Mouse (Mus musculus) hindbrain, embryonic 10.5 days (tissue): ENCODE measurements around the gene Uspl1. TPM values are rescaled to one million over a fixed set of nuclear protein-coding genes. Genes with fewer than 3 reads are reported as not detected.

Source experiments
- DNase-seq: peaks from one replicate; pipeline ENCODE4 v3.0.0-alpha.2; 2017; ENCODE audit warnings: low spot score
- H3K27ac ChIP-seq: fragments of 300-500 bp; sonication (generic); 2 replicates; pipeline ENCODE4 v1.5.1; 2016; ENCODE audit warnings: mild to moderate bottlenecking, moderate library complexity
- H3K27me3 ChIP-seq: fragments of 300-500 bp; sonication (generic); 2 replicates; pipeline ENCODE4 v1.6.1; 2016; ENCODE audit warnings: mild to moderate bottlenecking; ENCODE audit not compliant: poor library complexity, insufficient read depth, severe bottlenecking
- H3K36me3 ChIP-seq: fragments of 300-500 bp; sonication (generic); 2 replicates; pipeline ENCODE4 v1.6.1; 2016; ENCODE audit warnings: mild to moderate bottlenecking, moderate library complexity
- H3K4me1 ChIP-seq: fragments of 300-500 bp; sonication (generic); replicated peaks from 2 replicates; pipeline ENCODE4 v1.6.1; 2016; ENCODE audit warnings: mild to moderate bottlenecking
- H3K4me3 ChIP-seq: fragments of 300-500 bp; sonication (generic); 2 replicates; pipeline ENCODE4 v1.5.1; 2016; ENCODE audit warnings: mild to moderate bottlenecking, moderate library complexity
- H3K9me3 ChIP-seq: fragments of 300-500 bp; sonication (generic); 2 replicates; pipeline ENCODE4 v1.6.1; 2016; ENCODE audit warnings: mild to moderate bottlenecking, moderate library complexity
- WGBS: fragments of 180-500 bp; shearing (Covaris S2); methylation state at CpG from one replicate; pipeline ENCODE4 v1.1.7; 2016; 5-methylcytosine and 5-hydroxymethylcytosine counted together
- polyA plus RNA-seq: library from polyadenylated mRNA; unstranded; fragments of >200 nt; fragmentation: Nextera tagmentation; extraction: Ambion mirVana; gene quantifications from 2 replicates; pipeline ENCODE4 v1.2.1, GENCODE M21; 2016

Uspl1 gene
- polyA plus RNA-seq, 1 experiment from 2014 or later = 61.6 TPM

- peaks cover 20% of the 10 kb centered on the region for H3K4me1 ChIP-seq
- H3K9me3 ChIP-seq = no peaks in the 10 kb centered on the region
- H3K27me3 ChIP-seq = no peaks in the 10 kb centered on the region
- H3K36me3 ChIP-seq = peaks cover 83% of the 10 kb centered on the region
- 86% methylated on average over 4 of the region's 4 CpGs for WGBS
- DNase-seq = no peak
- H3K27ac ChIP-seq = no peak overlapping the region
- no peak overlapping the region for H3K4me3 ChIP-seq
Measured at GRCm38 (mm10) chr5:149203796-149204375, 19.7 kb downstream of the Uspl1 start.

DNA sequence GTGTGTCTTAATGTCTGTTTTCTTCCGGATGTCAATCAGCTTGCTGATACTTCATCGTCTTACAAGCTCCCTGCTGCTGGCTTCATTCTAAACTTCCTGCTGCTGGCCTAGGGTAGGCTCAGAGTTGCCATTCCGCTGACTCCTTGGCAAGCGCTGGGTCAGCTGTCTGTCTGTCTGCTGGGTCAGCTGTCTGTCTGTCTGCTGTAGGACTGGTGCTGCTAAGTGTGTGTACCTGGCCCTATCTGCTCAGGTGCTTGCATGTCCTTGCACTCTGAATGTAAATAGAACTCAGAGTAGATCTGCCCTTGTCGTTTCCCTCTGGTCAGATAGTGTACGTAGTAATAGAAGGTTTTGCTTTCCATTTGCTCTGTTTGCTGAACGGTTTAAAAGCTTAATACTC is 20.7 kb downstream of the Uspl1 start:
- WGBS = 93% methylated on average over 7 of the region's 7 CpGs
- no peaks in the 10 kb centered on the region for H3K27me3 ChIP-seq
- no peak overlapping the region for H3K4me3 ChIP-seq
- no peaks in the 10 kb centered on the region for H3K9me3 ChIP-seq
- no peak for DNase-seq
- peaks cover 29% of the 10 kb centered on the region for H3K4me1 ChIP-seq
- H3K27ac ChIP-seq = no peak overlapping the region
- H3K36me3 ChIP-seq = peaks cover 81% of the 10 kb centered on the region

- no peak for DNase-seq
- peaks cover 82% of the 10 kb centered on the region for H3K36me3 ChIP-seq
- H3K27me3 ChIP-seq = no peaks in the 10 kb centered on the region
- H3K27ac ChIP-seq = no peak overlapping the region
- peaks cover 34% of the 10 kb centered on the region for H3K4me1 ChIP-seq
- H3K9me3 ChIP-seq = no peaks in the 10 kb centered on the region
- WGBS = 81% methylated on average over 8 of the region's 8 CpGs
- no peak overlapping the region for H3K4me3 ChIP-seq
Measured at GRCm38 (mm10) chr5:149205265-149205664, 21.1 kb downstream of the Uspl1 start.

GRCm38 (mm10) chr5:149206286-149206685 is 22.1 kb downstream of the Uspl1 start:
- peaks cover 42% of the 10 kb centered on the region for H3K4me1 ChIP-seq
- H3K9me3 ChIP-seq = no peaks in the 10 kb centered on the region
- 95% methylated on average over 5 of the region's 5 CpGs for WGBS
- DNase-seq = no peak
- no peak overlapping the region for H3K4me3 ChIP-seq
- H3K27me3 ChIP-seq = no peaks in the 10 kb centered on the region
- H3K27ac ChIP-seq = no peak overlapping the region
- peaks cover 84% of the 10 kb centered on the region for H3K36me3 ChIP-seq

GRCm38 (mm10) chr5:149207661-149208060 is 23.5 kb downstream of the Uspl1 start:
- Histone ChIP-seq H3K27me3 (no peaks in the 10 kb centered on the region), H3K36me3 (peaks cover 84% of the 10 kb centered on the region), H3K9me3 (no peaks in the 10 kb centered on the region), H3K4me3 (no peak overlapping the region), H3K4me1 (peaks cover 46% of the 10 kb centered on the region), H3K27ac (0 out of 2 replicates have a peak overlapping the region, but pooled peaks have one; percentile 40)
- 82% methylated on average over 6 of the region's 6 CpGs for WGBS
- DNase-seq = no peak

DNA sequence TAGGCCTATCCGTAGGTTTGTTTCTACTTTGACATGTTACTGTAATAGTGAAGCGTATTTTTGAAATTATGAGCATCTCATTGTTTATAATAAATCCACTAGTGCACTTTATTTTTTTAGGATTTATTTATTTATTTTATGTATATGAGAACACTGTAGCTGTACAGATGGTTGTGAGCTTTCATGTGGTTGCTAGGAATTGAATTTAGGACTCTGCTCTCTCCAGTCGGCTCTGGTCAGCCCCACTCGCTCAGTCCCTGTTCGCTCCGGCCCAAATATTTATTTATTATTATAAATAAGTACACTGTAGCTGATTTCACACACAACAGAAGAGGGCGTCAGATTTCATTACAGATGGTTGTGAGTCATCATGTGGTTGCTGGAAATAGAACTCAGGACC is 24.6 kb downstream of the Uspl1 start:
- H3K9me3 ChIP-seq = no peaks in the 10 kb centered on the region
- peaks cover 84% of the 10 kb centered on the region for H3K36me3 ChIP-seq
- no peaks in the 10 kb centered on the region for H3K27me3 ChIP-seq
- H3K4me3 ChIP-seq = no peak overlapping the region
- DNase-seq = no peak
- no peak overlapping the region for H3K27ac ChIP-seq
- WGBS = 77% methylated on average over 7 of the region's 7 CpGs
- peaks cover 50% of the 10 kb centered on the region for H3K4me1 ChIP-seq

GRCm38 (mm10) chr5:149209328-149209727 is 25.2 kb downstream of the Uspl1 start:
- Histone ChIP-seq H3K36me3 (peaks cover 84% of the 10 kb centered on the region), H3K27ac (peak overlapping the region; percentile 67; the same call in 1 of the 2 replicates), H3K27me3 (no peaks in the 10 kb centered on the region), H3K9me3 (no peaks in the 10 kb centered on the region), H3K4me1 (peaks cover 50% of the 10 kb centered on the region), H3K4me3 (no peak overlapping the region)
- peak; percentile 81 for DNase-seq
- WGBS = 31% methylated on average over 8 of the region's 8 CpGs

DNA sequence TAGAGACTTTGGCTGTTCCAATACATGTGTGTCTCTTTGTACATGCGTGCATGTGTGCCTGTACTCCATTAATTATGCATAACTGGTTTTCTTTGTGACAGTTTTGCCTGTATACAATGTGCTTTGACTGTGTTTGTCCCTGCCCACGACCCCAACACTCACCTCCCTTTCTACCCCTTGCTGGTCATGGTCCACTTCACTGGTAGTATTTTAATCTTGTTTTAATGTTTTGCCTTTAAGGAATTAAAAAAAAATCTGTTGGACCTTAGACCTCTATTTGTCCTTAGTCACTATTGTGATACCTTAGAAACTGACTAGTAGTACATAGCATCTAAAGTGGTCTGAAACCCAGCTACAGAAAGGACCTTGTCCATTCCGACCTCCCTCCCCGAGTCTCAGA is 26.9 kb downstream of the Uspl1 start:
- Histone ChIP-seq H3K36me3 (peaks cover 85% of the 10 kb centered on the region), H3K9me3 (no peaks in the 10 kb centered on the region), H3K4me1 (peaks cover 45% of the 10 kb centered on the region), H3K27ac (no peak overlapping the region), H3K4me3 (no peak overlapping the region), H3K27me3 (no peaks in the 10 kb centered on the region)
- WGBS = 84% methylated on average over 4 of the region's 4 CpGs
- no peak for DNase-seq

DNA sequence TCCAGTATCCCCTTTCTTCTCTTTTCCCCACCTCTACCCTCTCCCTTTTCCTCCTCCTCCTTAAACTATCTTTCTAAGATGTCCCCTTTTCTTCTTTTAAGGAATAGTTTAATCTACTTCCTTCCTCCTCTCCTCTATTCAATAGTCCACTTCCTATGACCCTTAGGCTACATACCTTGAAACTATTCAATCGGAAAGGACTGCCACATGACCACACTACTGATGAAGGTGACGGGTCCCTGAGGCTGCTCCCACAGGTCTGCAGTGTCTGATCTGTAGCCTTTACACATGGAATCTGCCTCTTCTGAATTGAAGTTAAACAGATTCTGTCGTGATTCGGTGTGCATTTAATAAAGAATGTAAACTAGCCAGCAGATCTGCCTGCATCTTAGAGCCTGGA is 28.7 kb downstream of the Uspl1 start:
- Histone ChIP-seq H3K27me3 (no peaks in the 10 kb centered on the region), H3K36me3 (peaks cover 89% of the 10 kb centered on the region), H3K4me1 (peaks cover 40% of the 10 kb centered on the region), H3K4me3 (no peak overlapping the region), H3K9me3 (no peaks in the 10 kb centered on the region), H3K27ac (no peak overlapping the region)
- no peak for DNase-seq
- WGBS = 80% methylated on average over 4 of the region's 4 CpGs

DNA sequence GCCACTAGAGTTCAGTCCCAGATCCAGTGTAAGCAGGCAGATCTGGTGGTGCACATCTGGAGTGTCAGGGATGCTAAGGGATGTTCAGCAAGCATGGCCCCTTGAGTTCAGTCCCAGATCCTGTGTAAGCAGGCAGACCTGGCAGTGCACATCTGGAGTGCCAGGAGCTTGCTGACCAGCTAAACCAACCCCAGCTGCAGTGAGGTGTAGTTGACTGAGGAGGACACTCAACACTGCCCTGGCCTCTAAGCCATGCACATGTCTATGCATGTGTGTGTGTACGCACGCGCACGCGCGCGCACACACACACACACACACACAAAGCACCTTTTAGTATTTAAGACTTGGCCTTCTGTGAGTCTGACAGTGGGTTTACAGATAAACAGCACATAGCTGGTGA is 31.4 kb downstream of the Uspl1 start:
- WGBS = 99% methylated on average over 7 of the region's 7 CpGs
- Histone ChIP-seq H3K36me3 (peaks cover 73% of the 10 kb centered on the region), H3K4me1 (peaks cover 16% of the 10 kb centered on the region), H3K9me3 (no peaks in the 10 kb centered on the region), H3K27me3 (no peaks in the 10 kb centered on the region), H3K4me3 (no peak overlapping the region), H3K27ac (no peak overlapping the region)
- no peak for DNase-seq

GRCm38 (mm10) chr5:149217524-149218357 is 33.6 kb downstream of the Uspl1 start:
- DNase-seq = no peak
- Histone ChIP-seq H3K36me3 (peaks cover 51% of the 10 kb centered on the region), H3K9me3 (0 out of 2 replicates have a peak, but pooled peaks cover 7% of the 10 kb centered on the region), H3K27me3 (no peaks in the 10 kb centered on the region), H3K27ac (no peak overlapping the region), H3K4me1 (0 out of 2 replicates have a peak, but pooled peaks cover 5% of the 10 kb centered on the region), H3K4me3 (no peak overlapping the region)
- WGBS = 84% methylated on average over 6 of the region's 6 CpGs

- H3K36me3 ChIP-seq = peaks cover 33% of the 10 kb centered on the region
- no peak for DNase-seq
- no peak overlapping the region for H3K27ac ChIP-seq
- H3K9me3 ChIP-seq = 0 out of 2 replicates have a peak, but pooled peaks cover 7% of the 10 kb centered on the region
- 80% methylated on average over 3 of the region's 3 CpGs for WGBS
- no peak overlapping the region for H3K4me3 ChIP-seq
- no peaks in the 10 kb centered on the region for H3K27me3 ChIP-seq
- peaks cover 10% of the 10 kb centered on the region for H3K4me1 ChIP-seq
Measured at GRCm38 (mm10) chr5:149219493-149219892, 35.3 kb downstream of the Uspl1 start.

DNA sequence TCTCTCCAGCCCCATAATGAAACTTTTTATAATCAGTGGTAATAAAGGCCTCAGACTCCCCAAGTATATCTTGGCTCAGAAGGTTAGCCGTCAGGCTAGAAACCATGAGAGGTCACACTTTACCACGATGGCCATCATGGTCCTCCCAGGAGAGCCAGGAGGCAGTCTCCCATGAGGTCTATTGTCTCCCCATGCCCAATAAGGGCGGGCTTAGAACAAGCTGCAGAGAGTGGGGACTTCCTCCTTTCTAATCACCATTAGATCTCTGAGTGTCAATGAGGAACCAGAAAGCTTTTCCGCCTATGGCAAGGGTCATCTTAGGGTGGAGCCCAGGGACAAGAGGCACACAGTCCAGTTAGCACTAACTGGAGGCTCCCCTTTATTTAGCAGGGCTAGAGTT is 37.2 kb downstream of the Uspl1 start:
- DNase-seq = no peak
- 0 out of 2 replicates have a peak, but pooled peaks cover 7% of the 10 kb centered on the region for H3K9me3 ChIP-seq
- 91% methylated on average over 4 of the region's 4 CpGs for WGBS
- peaks cover 15% of the 10 kb centered on the region for H3K36me3 ChIP-seq
- no peak overlapping the region for H3K4me3 ChIP-seq
- peaks cover 24% of the 10 kb centered on the region for H3K4me1 ChIP-seq
- no peaks in the 10 kb centered on the region for H3K27me3 ChIP-seq
- no peak overlapping the region for H3K27ac ChIP-seq
